In genomic region chr2:30753219-30753618, GRCm38 (mm10) we compare ENCODE assay signal across 9 mouse cellular contexts. TPM values are rescaled to one million over a fixed set of nuclear protein-coding genes. Genes with fewer than 3 reads are reported as not detected.
DNase-seq lines count a peak whose midpoint lies in the region; ATAC-seq lines count a peak whose summit lies in the region.
"Had no signal": no experiment of that assay in that cellular context is flagged by ENCODE, and none has a peak within 500 bp of the region (broad histone marks: within the 10 kb centered on the region; RNA-seq: fewer than 3 reads in every experiment).

No protein-coding gene starts in this region.

- peaks cover 54% of the 10 kb centered on the region for H3K4me1 ChIP-seq in hindbrain, embryonic 10.5 days (replicated peaks)
- peaks cover 21% of the 10 kb centered on the region for H3K4me1 ChIP-seq in hindbrain, embryonic 13.5 days (replicated peaks)
- H3K4me1 ChIP-seq in brown adipose tissue, adult 24 weeks (ENCODE audit: control insufficient read depth, insufficient read depth, insufficient read length, low read length): peaks cover 4% of the 10 kb centered on the region

- peak; percentile 41 for DNase-seq in hindbrain, embryonic 10.5 days (ENCODE audit: low spot score)
- DNase-seq in heart, adult 9 months (ENCODE audit: low spot score in 2 of 2): peak; percentile 86
- DNase-seq in kidney, postnatal 10 days: peak; percentile 74
- DNase-seq in lung, postnatal 4 days: peak; percentile 80 to 92
- DNase-seq in c-Kit-positive CD71-positive TER-119-positive erythroid progenitor cells, embryonic 14.5 days (ENCODE audit: low spot score): no peak
- no peak for DNase-seq in cerebellum, adult 9-10 months

- H3K27ac ChIP-seq in hindbrain, embryonic 10.5 days: peak overlapping the region; percentile 79
- no peak overlapping the region for H3K27ac ChIP-seq in hindbrain, embryonic 13.5 days
- H3K27ac ChIP-seq in brown adipose tissue, adult 24 weeks (replicated peaks; ENCODE audit: low read depth, low read length): peak overlapping the region; percentile 36

- H3K27me3 ChIP-seq in hindbrain, embryonic 10.5 days (ENCODE audit: insufficient read depth, poor library complexity, severe bottlenecking): peaks cover 11% of the 10 kb centered on the region; the same call in 1 of the 2 replicates
- H3K27me3 ChIP-seq in hindbrain, embryonic 13.5 days: no peaks in the 10 kb centered on the region
- H3K27me3 ChIP-seq: CH12.LX had no signal

- WGBS in hindbrain, embryonic 10.5 days: 17% methylated on average over 18 of the region's 18 CpGs
- WGBS in hindbrain, embryonic 13.5 days: 18% methylated on average over 18 of the region's 18 CpGs

- H3K4me2 ChIP-seq in hindbrain, embryonic 13.5 days: no peak overlapping the region

- H3K36me3 ChIP-seq in hindbrain, embryonic 10.5 days: 0 out of 2 replicates have a peak, but pooled peaks cover 3% of the 10 kb centered on the region
- no peaks in the 10 kb centered on the region for H3K36me3 ChIP-seq in hindbrain, embryonic 13.5 days

- ATAC-seq in hindbrain, embryonic 13.5 days (ENCODE audit: low FRiP score): no peak

- H3K4me3 ChIP-seq in hindbrain, embryonic 10.5 days: no peak overlapping the region
- no peak overlapping the region for H3K4me3 ChIP-seq in hindbrain, embryonic 13.5 days
- no peak overlapping the region for H3K4me3 ChIP-seq in brown adipose tissue, adult 24 weeks (ENCODE audit: insufficient read depth, low read depth, low read length)

- peaks cover 10% of the 10 kb centered on the region for H3K9me3 ChIP-seq in hindbrain, embryonic 10.5 days
- H3K9me3 ChIP-seq in hindbrain, embryonic 13.5 days: no peaks in the 10 kb centered on the region

- no peak overlapping the region for H3K9ac ChIP-seq in hindbrain, embryonic 13.5 days

RNA-seq across cellular contexts. Expression of gene 1700001O22Rik, which starts 50.2 kb away (rescaled TPM):
- 3.1 and 3.4 TPM in 2 replicates for polyA plus RNA-seq in hindbrain, embryonic 10.5 days (2016; fragmentation: Nextera tagmentation; extraction: Ambion mirVana)
- polyA plus RNA-seq in hindbrain, embryonic 13.5 days (2015; fragmentation: Nextera tagmentation; extraction: Ambion mirVana): 1.7 and 2.4 TPM in 2 replicates
- polyA plus RNA-seq in brown adipose tissue, adult 24 weeks (2012; ENCODE audit: insufficient read depth, insufficient read length, missing spikeins): not detected in 2 replicates

RNA-seq across cellular contexts. Expression of gene Ntmt1, which starts 54.4 kb away (rescaled TPM):
- polyA plus RNA-seq in hindbrain, embryonic 10.5 days (2016; fragmentation: Nextera tagmentation; extraction: Ambion mirVana): 125 and 134 TPM in 2 replicates
- polyA plus RNA-seq in hindbrain, embryonic 13.5 days (2015; fragmentation: Nextera tagmentation; extraction: Ambion mirVana): 108 and 115 TPM in 2 replicates
- polyA plus RNA-seq in brown adipose tissue, adult 24 weeks (2012; ENCODE audit: insufficient read depth, insufficient read length, missing spikeins): 14.6 and 22.2 TPM in 2 replicates

Comparison
In these comparisons a context has a peak if more than half of its experiments do, and no peak if none do; other contexts are left out.
1. DNase-seq: peak in hindbrain, embryonic 10.5 days (single experiment), heart, adult 9 months (2 of 2), kidney, postnatal 10 days (single experiment) and lung, postnatal 4 days (2 of 2); none in c-Kit-positive CD71-positive TER-119-positive erythroid progenitor cells, embryonic 14.5 days (single experiment) and cerebellum, adult 9-10 months (single experiment).